Mouse (Mus musculus): ENCODE data around the gene Rgs3.

The Rgs3 gene

GRCm38 (mm10) chr4:62732840-62733239, 173.2 kb downstream of the Rgs3 start:
- in situ Hi-C loops (cut with MboI; ENCODE audit: unreplicated experiment in 2 of 2), result no loop called here

- in situ Hi-C loops (cut with MboI; ENCODE audit: unreplicated experiment in 2 of 2), result no loop called here
Measured at GRCm38 (mm10) chr4:62733938-62734337, 174.3 kb downstream of the Rgs3 start.

GRCm38 (mm10) chr4:62735291-62735690, 175.6 kb downstream of the Rgs3 start:
- in situ Hi-C loops (cut with MboI; ENCODE audit: unreplicated experiment in 2 of 2), result no loop called here

GRCm38 (mm10) chr4:62735878-62736277, 176.2 kb downstream of the Rgs3 start:
- in situ Hi-C loops (cut with MboI; ENCODE audit: unreplicated experiment in 2 of 2), result no loop called here

- in situ Hi-C loops (cut with MboI; ENCODE audit: unreplicated experiment in 2 of 2), result no loop called here
Measured at GRCm38 (mm10) chr4:62736421-62736820, 176.8 kb downstream of the Rgs3 start.

GRCm38 (mm10) chr4:62736904-62737303, 177.3 kb downstream of the Rgs3 start:
- in situ Hi-C loops (cut with MboI; ENCODE audit: unreplicated experiment in 2 of 2), result no loop called here

- in situ Hi-C loops (cut with MboI; ENCODE audit: unreplicated experiment in 2 of 2), result no loop called here
Measured at GRCm38 (mm10) chr4:62737983-62738695, 178.5 kb downstream of the Rgs3 start.

GRCm38 (mm10) chr4:62738996-62739395, 179.3 kb downstream of the Rgs3 start:
- in situ Hi-C loops (cut with MboI; ENCODE audit: unreplicated experiment in 2 of 2), result no loop called here

- in situ Hi-C loops (cut with MboI; ENCODE audit: unreplicated experiment in 2 of 2), result no loop called here
Measured at GRCm38 (mm10) chr4:62739591-62739990, 179.9 kb downstream of the Rgs3 start.

- in situ Hi-C loops (cut with MboI; ENCODE audit: unreplicated experiment in 2 of 2), result no loop called here
Measured at GRCm38 (mm10) chr4:62740282-62741054, 180.8 kb downstream of the Rgs3 start.

GRCm38 (mm10) chr4:62741055-62741453, 181.4 kb downstream of the Rgs3 start:
- in situ Hi-C loops (cut with MboI; ENCODE audit: unreplicated experiment in 2 of 2), result no loop called here

- in situ Hi-C loops (cut with MboI; ENCODE audit: unreplicated experiment in 2 of 2), result no loop called here
Measured at GRCm38 (mm10) chr4:62741601-62742000, 182.0 kb downstream of the Rgs3 start.

GRCm38 (mm10) chr4:62742885-62743760, 183.5 kb downstream of the Rgs3 start:
- in situ Hi-C loops (cut with MboI; ENCODE audit: unreplicated experiment in 2 of 2), result no loop called here

GRCm38 (mm10) chr4:62744534-62744956, 184.9 kb downstream of the Rgs3 start:
- in situ Hi-C loops (cut with MboI; ENCODE audit: unreplicated experiment in 2 of 2), result no loop called here

- in situ Hi-C loops (cut with MboI; ENCODE audit: unreplicated experiment in 2 of 2), result no loop called here
Measured at GRCm38 (mm10) chr4:62744985-62745638, 185.5 kb downstream of the Rgs3 start.
